Mouse (Mus musculus) monocyte, adult 5-6 weeks (primary cell): Measurements from ENCODE around the gene Med27. TPM values are rescaled to one million over a fixed set of nuclear protein-coding genes. Genes with fewer than 3 reads are reported as not detected.

Experiments
- ATAC-seq: fragments of 153-309, 156-312 bp; replicated peaks from 2 replicates; pipeline ENCODE4 v1.8.0; 2017; ENCODE audit warnings: mild to moderate bottlenecking; ENCODE audit not compliant: low TSS enrichment, insufficient number of reproducible peaks, severe bottlenecking, poor library complexity, low FRiP score
- total RNA-seq: library from RNA; stranded (forward); fragments of 200-1000, 200-491, 200-594 nt; gene quantifications from 3 replicates; pipeline ENCODE4 v1.2.3, GENCODE M21; 2017

The Med27 gene
- total RNA-seq, 1 experiment from 2014 or later = 23.4 TPM

- ATAC-seq = no peak
These were observed 75.7 kb downstream of the Med27 start for GRCm38 (mm10) chr2:29422126-29422840.

- no peak for ATAC-seq
These were observed 76.4 kb downstream of the Med27 start for GRCm38 (mm10) chr2:29423059-29423458.

GRCm38 (mm10) chr2:29425386-29425785 lies 78.8 kb downstream of the Med27 start:
- no peak for ATAC-seq

GRCm38 (mm10) chr2:29426684-29427083 lies 80.1 kb downstream of the Med27 start:
- no peak for ATAC-seq

- no peak for ATAC-seq
These were observed 85.9 kb downstream of the Med27 start for GRCm38 (mm10) chr2:29432565-29432964.

- ATAC-seq = no peak
These were observed 89.8 kb downstream of the Med27 start for GRCm38 (mm10) chr2:29436376-29436775.

GRCm38 (mm10) chr2:29437111-29437510 lies 90.5 kb downstream of the Med27 start:
- no peak for ATAC-seq

GRCm38 (mm10) chr2:29437861-29438529 lies 91.4 kb downstream of the Med27 start:
- ATAC-seq = no peak

- ATAC-seq = no peak
These were observed 91.9 kb downstream of the Med27 start for GRCm38 (mm10) chr2:29438530-29438862.

- ATAC-seq = no peak
These were observed 92.4 kb downstream of the Med27 start for GRCm38 (mm10) chr2:29438986-29439385.

- ATAC-seq = no peak
These were observed 92.8 kb downstream of the Med27 start for GRCm38 (mm10) chr2:29439396-29439795.

GRCm38 (mm10) chr2:29439857-29440502 lies 93.4 kb downstream of the Med27 start:
- ATAC-seq = no peak

GRCm38 (mm10) chr2:29442275-29442674 lies 95.7 kb downstream of the Med27 start:
- no peak for ATAC-seq

GRCm38 (mm10) chr2:29443626-29444217 lies 97.1 kb downstream of the Med27 start:
- no peak for ATAC-seq

- no peak for ATAC-seq
These were observed 101.9 kb downstream of the Med27 start for GRCm38 (mm10) chr2:29448476-29449002.

GRCm38 (mm10) chr2:29451368-29451999 lies 104.9 kb downstream of the Med27 start:
- no peak for ATAC-seq

- ATAC-seq = no peak
These were observed 106.8 kb downstream of the Med27 start for GRCm38 (mm10) chr2:29453376-29453775.

GRCm38 (mm10) chr2:29456631-29457320 lies 110.2 kb downstream of the Med27 start:
- ATAC-seq = no peak
